Mouse (Mus musculus): ENCODE results near the gene Dhx16. TPM values are rescaled to one million over a fixed set of nuclear protein-coding genes. Genes with fewer than 3 reads are reported as not detected.
"Not testable (repeated sequence)": the region's sequence is repeated elsewhere in the genome, so short reads cannot be mapped to it uniquely, and the experiment has no call there.

The Dhx16 gene
- total RNA-seq, 2 experiments from 2014 or later: 18.3 to 20.4 TPM

DNA sequence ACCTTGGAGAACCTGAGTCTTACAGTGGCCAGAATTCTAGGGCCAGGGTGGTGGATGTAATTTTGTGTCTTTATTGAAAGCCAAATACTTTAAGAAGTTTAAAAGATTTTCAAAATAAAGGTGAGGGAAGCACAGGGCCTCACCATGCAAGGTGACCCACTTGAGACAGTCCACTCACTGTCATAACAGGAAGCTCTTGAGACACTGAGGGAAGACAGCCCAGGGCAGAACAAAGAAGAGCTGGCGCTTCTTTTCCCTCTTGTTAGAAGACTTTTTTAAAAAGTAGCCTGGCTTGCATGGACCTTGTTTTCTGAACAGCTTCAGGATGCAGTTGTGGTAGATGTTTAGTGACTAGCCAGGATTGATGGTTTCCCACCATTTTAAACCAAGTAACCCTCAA lies 40.8 kb downstream of the Dhx16 start:
- no peak for DNase-seq

GRCm38 (mm10) chr17:35920862-35921562 lies 41.4 kb downstream of the Dhx16 start:
- DNase-seq: peak; percentile 36 to 47

DNA sequence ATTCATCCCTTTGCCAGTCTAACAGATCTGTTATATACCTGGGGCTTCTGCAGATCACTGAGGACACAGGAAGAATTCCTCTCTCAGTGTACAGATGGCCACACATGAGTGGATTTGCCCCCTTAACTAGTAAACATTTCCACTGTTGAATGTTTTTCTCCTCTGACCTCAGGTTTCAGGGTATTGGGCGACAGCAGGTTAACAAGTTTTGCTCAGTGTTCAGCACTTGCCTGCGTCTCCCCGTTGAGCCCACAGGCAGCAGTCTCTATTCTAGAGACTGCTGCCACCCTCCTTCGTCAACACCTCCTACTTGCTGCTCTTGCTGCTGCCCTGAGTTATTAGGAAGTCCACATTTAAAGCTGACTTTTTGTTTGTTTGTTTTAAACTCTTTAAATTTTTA lies 42.1 kb downstream of the Dhx16 start:
- DNase-seq: no peak

DNA sequence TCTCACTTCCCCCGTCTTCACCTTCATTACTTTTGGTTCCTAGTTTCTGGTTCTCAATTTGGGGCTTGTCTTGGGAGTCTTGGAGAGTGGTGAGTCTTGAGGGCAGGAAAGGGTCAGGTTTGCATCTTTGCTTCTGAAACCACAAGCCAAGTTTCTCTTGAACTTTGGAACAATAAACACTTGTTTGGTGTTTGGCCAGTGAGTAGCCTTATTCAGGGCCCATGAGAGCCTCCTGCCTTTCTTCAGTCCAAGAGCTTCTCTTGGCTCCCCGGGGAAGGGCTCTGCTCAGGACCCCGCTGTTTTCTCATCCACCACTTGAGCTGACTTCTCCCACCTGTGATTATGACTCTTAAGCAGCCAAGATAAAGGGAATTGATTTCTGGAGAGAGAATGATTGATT lies 42.9 kb downstream of the Dhx16 start:
- DNase-seq: no peak

- DNase-seq: no peak
Measured at GRCm38 (mm10) chr17:35923281-35923680, 43.7 kb downstream of the Dhx16 start.

GRCm38 (mm10) chr17:35927471-35927870 lies 47.9 kb downstream of the Dhx16 start:
- no peak for DNase-seq

GRCm38 (mm10) chr17:35929534-35929933 lies 49.9 kb downstream of the Dhx16 start:
- peak in 1 of 2 experiments; percentile 0 for DNase-seq

DNA sequence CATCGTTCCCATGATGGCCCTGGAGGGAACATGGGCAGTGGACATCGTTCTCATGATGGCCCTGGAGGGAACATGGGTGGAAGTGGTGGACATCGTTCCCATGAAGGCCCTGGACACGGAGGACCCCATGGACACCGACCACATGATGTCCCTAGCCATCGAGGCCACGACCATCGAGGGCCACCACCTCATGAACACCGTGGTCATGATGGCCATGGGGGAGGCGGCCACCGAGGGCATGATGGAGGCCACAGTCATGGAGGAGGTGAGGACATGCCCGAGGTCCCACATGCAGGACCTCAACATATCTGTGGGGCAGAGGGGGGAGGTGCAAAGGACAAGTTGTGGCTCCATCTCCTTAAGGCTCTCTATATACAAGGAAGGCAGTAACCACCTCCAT lies 51.0 kb downstream of the Dhx16 start:
- DNase-seq: no peak

DNA sequence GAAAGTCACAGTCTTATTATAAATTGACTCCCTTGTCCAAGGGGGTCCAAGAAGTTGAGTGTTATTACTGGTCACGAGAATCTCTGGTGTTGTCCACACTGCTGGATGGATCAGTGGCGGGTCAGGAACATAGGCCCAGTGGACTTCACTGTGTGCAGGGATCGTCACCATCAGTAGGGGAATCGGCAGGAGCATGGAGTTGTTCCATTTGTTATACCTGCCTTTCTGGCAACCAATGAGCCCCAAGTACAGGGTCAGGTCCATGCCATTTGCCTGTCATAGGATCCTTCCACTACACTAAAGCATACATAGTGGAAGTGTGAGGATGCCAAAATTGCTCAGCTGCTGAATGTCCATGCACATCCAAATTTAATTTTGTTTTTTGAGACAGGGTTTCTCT lies 53.0 kb downstream of the Dhx16 start:
- no peak for DNase-seq

DNA sequence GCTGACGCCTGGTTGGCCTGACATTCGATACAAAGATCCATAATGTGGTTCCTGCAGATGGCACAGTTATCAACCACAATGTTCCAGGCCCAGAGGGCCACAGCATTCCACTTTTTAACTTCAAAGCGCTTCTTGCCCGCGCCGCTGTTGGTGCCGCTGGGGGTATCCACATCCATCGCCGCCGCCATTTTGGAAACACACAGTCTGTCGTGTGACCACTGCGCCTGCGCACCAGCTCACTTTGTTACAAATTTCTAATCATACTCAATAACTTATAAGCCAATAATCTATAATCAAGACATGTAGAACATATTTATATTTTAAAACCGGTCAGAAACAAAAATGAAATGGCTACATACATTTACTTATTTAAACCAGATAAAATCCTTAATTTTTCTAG lies 56.1 kb downstream of the Dhx16 start:
- DNase-seq: not testable (repeated sequence)

- DNase-seq: peak; percentile 42 to 49
Measured at GRCm38 (mm10) chr17:35937700-35938348, 58.2 kb downstream of the Dhx16 start.

DNA sequence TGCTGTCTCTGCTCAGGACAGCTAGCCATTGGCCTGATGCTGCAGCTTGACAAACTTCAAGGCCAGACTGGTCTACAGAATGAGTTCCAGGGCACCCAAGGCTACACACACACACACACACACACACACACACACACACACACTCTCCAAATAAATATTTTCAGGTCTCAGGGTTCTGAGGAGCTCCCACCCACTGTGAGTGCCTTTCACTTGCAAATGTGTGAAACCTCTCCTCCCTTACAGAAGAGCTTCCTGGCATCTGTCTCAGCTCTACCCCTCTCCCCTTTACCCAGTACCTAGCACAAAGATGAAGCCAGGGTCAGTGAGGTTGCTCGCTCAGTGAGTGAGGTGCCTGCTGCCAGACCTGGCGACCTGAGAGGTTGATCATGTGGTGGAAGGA lies 59.5 kb downstream of the Dhx16 start:
- no peak for DNase-seq

GRCm38 (mm10) chr17:35939941-35940340 lies 60.3 kb downstream of the Dhx16 start:
- DNase-seq: no peak

Small RNA genes lying within 50 kb of the gene (microRNA-seq; reads per million reads assigned to microRNA genes)
- gene Gm28033 (0 to 0.76 reads per million in 2 experiments), gene Mir1894 (0 reads per million in 2 experiments)

Other genes with a start within 250 kb of the Dhx16 start
- not detected for gene Mucl3, start 236.1 kb upstream of the Dhx16 start, total RNA-seq (2021)
- 10 to 100 TPM; 27.6 to 28.9 TPM for gene Vars2, start 212.2 kb upstream of the Dhx16 start, total RNA-seq (2021)
- gene Gtf2h4, start 206.1 kb upstream of the Dhx16 start, total RNA-seq (2021): 10 to 100 TPM; 21.3 to 23.5 TPM
- 10 to 100 TPM; 21.7 to 24.0 TPM for gene Ddr1, start 175.2 kb upstream of the Dhx16 start, total RNA-seq (2021)
- gene Ier3, start 58.1 kb upstream of the Dhx16 start, total RNA-seq (2021): 10 to 100 TPM; 20.2 to 25.6 TPM
- gene Flot1, start 56.6 kb upstream of the Dhx16 start, total RNA-seq (2021): 100 to 1,000 TPM; 146 to 154 TPM
- 10 to 100 TPM; 89.4 to 92.2 TPM for gene Tubb5, start 41.5 kb upstream of the Dhx16 start, total RNA-seq (2021)
- gene Mdc1, start 38.3 kb upstream of the Dhx16 start, total RNA-seq (2021): 10 to 100 TPM; 13.3 to 17.8 TPM
- 1 to 10 TPM; 1.8 to 2.5 TPM for gene Nrm, start 18.5 kb upstream of the Dhx16 start, total RNA-seq (2021)
- 10 to 100 TPM; 15.5 to 15.7 TPM for gene Ppp1r18, start 14.2 kb upstream of the Dhx16 start, total RNA-seq (2021)
- gene 2310061I04Rik, start 17.6 kb downstream of the Dhx16 start, total RNA-seq (2021): 100 to 1,000 TPM; 101 to 105 TPM
- gene Atat1, start 30.3 kb downstream of the Dhx16 start, total RNA-seq (2021): 1 to 10 TPM; 5.9 to 6.5 TPM
- gene Mrps18b, start 36.6 kb downstream of the Dhx16 start, total RNA-seq (2021): 10 to 100 TPM; 52.1 to 64.7 TPM
- 10 to 100 TPM; 22.4 to 28.8 TPM for gene Ppp1r10, start 36.6 kb downstream of the Dhx16 start, total RNA-seq (2021)
- gene Abcf1, start 89.9 kb downstream of the Dhx16 start, total RNA-seq (2021): 10 to 100 TPM; 67.3 to 68.4 TPM
- gene Gnl1, start 100.0 kb downstream of the Dhx16 start, total RNA-seq (2021): 10 to 100 TPM; 32.0 to 34.7 TPM
- gene Prr3, start 100.4 kb downstream of the Dhx16 start, total RNA-seq (2021): 1 to 10 TPM; 3.3 to 3.4 TPM
- 1 to 10 TPM; 6.5 to 6.7 TPM for gene H2-T24, start 140.7 kb downstream of the Dhx16 start, total RNA-seq (2021)
- gene H2-T23, start 153.0 kb downstream of the Dhx16 start, total RNA-seq (2021): 10 to 100 TPM; 31.7 to 56.7 TPM
- gene H2-T22, start 162.9 kb downstream of the Dhx16 start, total RNA-seq (2021): 10 to 100 TPM; 15.0 to 23.6 TPM
- gene Gm6034, start 163.1 kb downstream of the Dhx16 start, total RNA-seq (2021): not detected
- 10 to 100 TPM in 1 of 2 experiments, 1 to 10 TPM in 1; 5.4 to 10.0 TPM for gene Gm11127, start 178.6 kb downstream of the Dhx16 start, total RNA-seq (2021)
- under 1 TPM; 0.27 to 0.28 TPM for gene Gm19684, start 241.9 kb downstream of the Dhx16 start, total RNA-seq (2021)
- under 1 TPM in 1 of 2 experiments, not detected in 1; 0.55 TPM for gene Gm7030, start 249.6 kb downstream of the Dhx16 start, total RNA-seq (2021)

Data from heart, adult 18-20 months (tissue).